Mouse (Mus musculus) liver, embryonic 18 days (tissue): Measurements from ENCODE around the gene 1700080O16Rik. TPM values are rescaled to one million over a fixed set of nuclear protein-coding genes. Genes with fewer than 3 reads are reported as not detected.

Experiments
- polyA plus RNA-seq: library from polyadenylated mRNA; depleted of rRNA; stranded (reverse); fragments of >200 nt; gene quantifications from 2 replicates; pipeline ENCODE4 v1.2.3, GENCODE M21; 2012; rRNA removed

1700080O16Rik gene
- not detected in 2 replicates for polyA plus RNA-seq

GRCm38 (mm10) chrX:51972672-51973071 is at the start of gene 1700080O16Rik:
Gene 1700080O16Rik (minus strand): TSS chrX:51972772.

Other genes starting within 250 kb of the 1700080O16Rik start
- gene Usp26, start 171.5 kb downstream of the 1700080O16Rik start, polyA plus RNA-seq: not detected in 2 replicates
- gene Gpc4, start 192.5 kb upstream of the 1700080O16Rik start, polyA plus RNA-seq: 9.0 and 10.3 TPM in 2 replicates